Comparison of ENCODE assay signal across 8 mouse cellular contexts in the genomic region with DNA sequence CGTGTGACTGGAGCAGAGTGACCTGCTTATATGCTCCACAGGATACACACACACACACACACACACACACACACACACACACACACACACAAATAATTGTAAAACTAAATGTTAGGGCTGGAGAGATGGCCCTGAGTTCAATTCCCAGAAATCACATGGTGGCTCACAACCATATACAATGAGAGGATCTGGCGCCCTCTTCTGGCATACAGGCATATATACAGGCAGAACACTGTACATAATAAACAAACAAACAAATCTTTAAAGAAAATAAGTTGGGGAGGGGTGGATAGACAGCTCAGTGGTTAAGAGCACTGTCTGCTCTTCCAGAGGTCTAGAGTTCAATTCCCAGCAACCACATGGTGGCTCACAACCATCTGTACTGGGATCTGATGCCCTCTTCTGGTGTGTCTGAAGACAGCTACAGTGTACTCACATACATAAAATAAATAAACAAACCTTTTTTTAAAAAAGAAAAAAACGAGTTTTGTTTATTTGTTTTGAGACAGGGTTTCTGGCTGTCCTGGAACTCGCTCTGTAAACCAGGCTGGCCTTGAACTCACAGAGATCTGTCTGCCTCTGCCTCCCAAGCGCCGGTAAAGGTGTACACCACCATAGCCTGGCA. TPM values are rescaled to one million over a fixed set of nuclear protein-coding genes. Genes with fewer than 3 reads are reported as not detected.
DNase-seq lines count a peak whose midpoint lies in the region; ATAC-seq lines count a peak whose summit lies in the region.
"Not testable (repeated sequence)": the region's sequence is repeated elsewhere in the genome, so short reads cannot be mapped to it uniquely, and the experiment has no call there.

No protein-coding gene starts in this region.

- peak; percentile 48 for DNase-seq in MN1 (ENCODE audit: low spot score)
- peak; percentile 34 to 68 for DNase-seq in cerebellum, postnatal 25 days
- DNase-seq in hindbrain, embryonic 14.5 days (ENCODE audit: low spot score): not testable (repeated sequence)
- DNase-seq in kidney, postnatal 4 days: peak; percentile 40 to 54
- peak; percentile 42 to 59 for DNase-seq in natural killer cell, adult 2 months (ENCODE audit: low spot score in 2 of 2)
- peak; percentile 64 for DNase-seq in thymus, postnatal 4 days

- H3K4me3 ChIP-seq in forebrain, embryonic 16.5 days (replicated peaks; ENCODE audit: low read length): peak overlapping the region; percentile 95
- peak overlapping the region; percentile 67 for H3K4me3 ChIP-seq in hindbrain, embryonic 14.5 days (replicated peaks; ENCODE audit: low read length)
- H3K4me3 ChIP-seq in lung, embryonic 15.5 days: peak overlapping the region; percentile 48

- WGBS in forebrain, embryonic 16.5 days: 43% methylated on average over 6 of the region's 6 CpGs
- 36% methylated on average over 6 of the region's 6 CpGs for whole genome bisulfite sequencing in hindbrain, embryonic 14.5 days
- 26% methylated on average over 6 of the region's 6 CpGs for WGBS in lung, embryonic 15.5 days

- not testable (repeated sequence) for H3K27ac ChIP-seq in forebrain, embryonic 16.5 days (ENCODE audit: low read length); lung, embryonic 15.5 days
- H3K27ac ChIP-seq in hindbrain, embryonic 14.5 days: 0 out of 2 replicates have a peak overlapping the region, but pooled peaks have one; percentile 89

- H3K27me3 ChIP-seq in forebrain, embryonic 16.5 days (replicated peaks; ENCODE audit: control insufficient read depth, insufficient read depth, low read length): peaks cover 37% of the 10 kb centered on the region
- H3K27me3 ChIP-seq in hindbrain, embryonic 14.5 days (ENCODE audit: control insufficient read depth, insufficient read depth, low read length): peaks cover 44% of the 10 kb centered on the region
- peaks cover 75% of the 10 kb centered on the region for H3K27me3 ChIP-seq in lung, embryonic 15.5 days

- H3K4me2 ChIP-seq in forebrain, embryonic 16.5 days (ENCODE audit: low read length): not testable (repeated sequence)
- peak overlapping the region; percentile 68 for H3K4me2 ChIP-seq in hindbrain, embryonic 14.5 days (replicated peaks)
- peak overlapping the region; percentile 97 for H3K4me2 ChIP-seq in lung, embryonic 15.5 days

- H3K9me3 ChIP-seq in forebrain, embryonic 16.5 days (ENCODE audit: control insufficient read depth, low read length); hindbrain, embryonic 14.5 days (ENCODE audit: control insufficient read depth, low read length); lung, embryonic 15.5 days: not testable (repeated sequence)

- H3K9ac ChIP-seq in forebrain, embryonic 16.5 days (replicated peaks; ENCODE audit: low read depth, low read length); lung, embryonic 15.5 days: not testable (repeated sequence)
- peak overlapping the region; percentile 87; the same call in 1 of the 2 replicates for H3K9ac ChIP-seq in hindbrain, embryonic 14.5 days

- not testable (repeated sequence) for H3K36me3 ChIP-seq in forebrain, embryonic 16.5 days (ENCODE audit: control insufficient read depth, insufficient read depth); hindbrain, embryonic 14.5 days (replicated peaks; ENCODE audit: control insufficient read depth, insufficient read depth); lung, embryonic 15.5 days

- not testable (repeated sequence) for ATAC-seq in forebrain, embryonic 16.5 days; hindbrain, embryonic 14.5 days (ENCODE audit: low FRiP score); lung, embryonic 15.5 days (ENCODE audit: borderline replicate concordance, extremely low read depth, low FRiP score, low TSS enrichment)

- peaks cover 28% of the 10 kb centered on the region for H3K4me1 ChIP-seq in forebrain, embryonic 16.5 days (replicated peaks; ENCODE audit: control insufficient read depth, insufficient read depth, low read length)
- peaks cover 18% of the 10 kb centered on the region; the same call in 1 of the 2 replicates for H3K4me1 ChIP-seq in hindbrain, embryonic 14.5 days (replicated peaks; ENCODE audit: control insufficient read depth, insufficient read depth, low read length)
- peaks cover 20% of the 10 kb centered on the region for H3K4me1 ChIP-seq in lung, embryonic 15.5 days

RNA-seq across cellular contexts. Expression of a gene that starts 0.6 kb away (rescaled TPM):
- polyA plus RNA-seq in forebrain, embryonic 16.5 days (2015; fragmentation: Nextera tagmentation; extraction: Ambion mirVana): 127 and 128 TPM in 2 replicates
- 106 and 112 TPM in 2 replicates for polyA plus RNA-seq in hindbrain, embryonic 14.5 days (2014; fragmentation: Nextera tagmentation; extraction: Ambion mirVana)
- 10.6 and 11.4 TPM in 2 replicates for polyA plus RNA-seq in lung, embryonic 15.5 days (2015; fragmentation: Nextera tagmentation; extraction: Ambion mirVana)

RNA-seq across cellular contexts. Expression of a gene that starts 1.9 kb away (rescaled TPM):
- 0.39 and 0.61 TPM in 2 replicates for polyA plus RNA-seq in forebrain, embryonic 16.5 days (2015; fragmentation: Nextera tagmentation; extraction: Ambion mirVana)
- 0.74 and 1.0 TPM in 2 replicates for polyA plus RNA-seq in hindbrain, embryonic 14.5 days (2014; fragmentation: Nextera tagmentation; extraction: Ambion mirVana)
- polyA plus RNA-seq in lung, embryonic 15.5 days (2015; fragmentation: Nextera tagmentation; extraction: Ambion mirVana): not detected in 2 replicates

RNA-seq across cellular contexts. Expression of a gene that starts 10.2 kb away (rescaled TPM):
- polyA plus RNA-seq in forebrain, embryonic 16.5 days (2015; fragmentation: Nextera tagmentation; extraction: Ambion mirVana): 38.0 and 40.3 TPM in 2 replicates
- 32.7 and 35.3 TPM in 2 replicates for polyA plus RNA-seq in hindbrain, embryonic 14.5 days (2014; fragmentation: Nextera tagmentation; extraction: Ambion mirVana)
- polyA plus RNA-seq in lung, embryonic 15.5 days (2015; fragmentation: Nextera tagmentation; extraction: Ambion mirVana): 115 TPM in 2 replicates

RNA-seq across cellular contexts. Expression of a gene that starts 28.1 kb away (rescaled TPM):
- 0.05 and 0.10 TPM in 2 replicates for polyA plus RNA-seq in forebrain, embryonic 16.5 days (2015; fragmentation: Nextera tagmentation; extraction: Ambion mirVana)
- 0.12 TPM in 1 of 2 replicates, not detected in the other for polyA plus RNA-seq in hindbrain, embryonic 14.5 days (2014; fragmentation: Nextera tagmentation; extraction: Ambion mirVana)
- 0.24 and 0.26 TPM in 2 replicates for polyA plus RNA-seq in lung, embryonic 15.5 days (2015; fragmentation: Nextera tagmentation; extraction: Ambion mirVana)

RNA-seq across cellular contexts. Expression of a gene that starts 53.7 kb away (rescaled TPM):
- 43.5 and 43.8 TPM in 2 replicates for polyA plus RNA-seq in forebrain, embryonic 16.5 days (2015; fragmentation: Nextera tagmentation; extraction: Ambion mirVana)
- polyA plus RNA-seq in hindbrain, embryonic 14.5 days (2014; fragmentation: Nextera tagmentation; extraction: Ambion mirVana): 34.1 and 36.6 TPM in 2 replicates
- 33.2 and 34.6 TPM in 2 replicates for polyA plus RNA-seq in lung, embryonic 15.5 days (2015; fragmentation: Nextera tagmentation; extraction: Ambion mirVana)
